Mouse (Mus musculus): ENCODE data around the gene Treml4.

GRCm38 (mm10) chr17:48300199-48300598, 36.1 kb downstream of the Treml4 start:
- TF ChIP-seq GATA1 (IDR thresholded peaks at IDR 0.05; ENCODE audit: low read length): no peak
- TF ChIP-seq TAL1 (IDR thresholded peaks at IDR 0.05; ENCODE audit: low read length): no peak

All from erythroblast, embryonic 14.5 days (primary cell).